Mouse (Mus musculus) small intestine, adult 2 months (tissue): ENCODE results near the gene Hsd17b7. TPM values are rescaled to one million over a fixed set of nuclear protein-coding genes. Genes with fewer than 3 reads are reported as not detected.

Experiments
- H3K27ac ChIP-seq: fragments of 200-500 bp; 2 replicates; pipeline ENCODE4 v1.5.1; 2012; ENCODE audit warnings: low read depth, low read length, control low read depth, inconsistent platforms; ENCODE audit not compliant: insufficient read depth
- H3K27me3 ChIP-seq: fragments of 200-500 bp; 2 replicates; pipeline ENCODE4 v1.6.1; 2012; ENCODE audit warnings: mild to moderate bottlenecking, moderate library complexity, low read length, inconsistent platforms; ENCODE audit not compliant: control insufficient read depth, insufficient read depth
- H3K36me3 ChIP-seq: fragments of 200-500 bp; 2 replicates; pipeline ENCODE4 v1.6.1; 2012; ENCODE audit warnings: mild to moderate bottlenecking, low read length, control low read depth, inconsistent platforms; ENCODE audit not compliant: control insufficient read depth, insufficient read depth
- H3K4me1 ChIP-seq: fragments of 200-500 bp; 2 replicates; pipeline ENCODE4 v1.6.1; 2012; ENCODE audit warnings: low read length, inconsistent platforms, mixed read lengths; ENCODE audit not compliant: control insufficient read depth, insufficient read depth, insufficient read length
- H3K4me3 ChIP-seq: fragments of 200-500 bp; 2 replicates; pipeline ENCODE4 v1.5.1; 2012; ENCODE audit warnings: low read depth, mild to moderate bottlenecking, control low read depth, inconsistent platforms, low read length, moderate library complexity
- CTCF ChIP-seq: fragments of 200-500 bp; IDR thresholded peaks from 2 replicates; pipeline ENCODE4 v1.5.1; 2012; ENCODE audit warnings: low read depth, mild to moderate bottlenecking, control low read depth, inconsistent platforms, low read length, moderate library complexity, mixed read lengths; ENCODE audit not compliant: insufficient replicate concordance, insufficient read length; ENCODE audit errors: extremely low read depth
- POLR2A ChIP-seq: fragments of 200-500 bp; IDR thresholded peaks from 2 replicates; pipeline ENCODE4 v1.6.1; 2012; ENCODE audit warnings: low read depth, mild to moderate bottlenecking, control low read depth, inconsistent platforms, low read length, moderate library complexity
- WGBS: fragments of 180-500 bp; shearing (Covaris S2); methylation state at CpG from one replicate; pipeline ENCODE4 v1.1.7; 2018; 5-methylcytosine and 5-hydroxymethylcytosine counted together
- polyA plus RNA-seq: library from polyadenylated mRNA; depleted of rRNA; stranded (reverse); fragments of >200 nt; gene quantifications from 2 replicates; pipeline ENCODE4 v1.2.3, GENCODE M21; 2012

Hsd17b7 gene
- polyA plus RNA-seq, 1 experiment: 3.6 TPM

- no peaks in the 10 kb centered on the region for H3K4me1 ChIP-seq
- 3% methylated on average over 2 of the region's 2 CpGs for WGBS
- H3K27me3 ChIP-seq: no peaks in the 10 kb centered on the region
- no peak overlapping the region for H3K4me3 ChIP-seq
- no peaks in the 10 kb centered on the region for H3K36me3 ChIP-seq
- no peak overlapping the region for H3K27ac ChIP-seq
- TF ChIP-seq POLR2A (no peak), CTCF (no peak)
Measured at GRCm38 (mm10) chr1:169939345-169939744, 29.7 kb downstream of the Hsd17b7 start.

DNA sequence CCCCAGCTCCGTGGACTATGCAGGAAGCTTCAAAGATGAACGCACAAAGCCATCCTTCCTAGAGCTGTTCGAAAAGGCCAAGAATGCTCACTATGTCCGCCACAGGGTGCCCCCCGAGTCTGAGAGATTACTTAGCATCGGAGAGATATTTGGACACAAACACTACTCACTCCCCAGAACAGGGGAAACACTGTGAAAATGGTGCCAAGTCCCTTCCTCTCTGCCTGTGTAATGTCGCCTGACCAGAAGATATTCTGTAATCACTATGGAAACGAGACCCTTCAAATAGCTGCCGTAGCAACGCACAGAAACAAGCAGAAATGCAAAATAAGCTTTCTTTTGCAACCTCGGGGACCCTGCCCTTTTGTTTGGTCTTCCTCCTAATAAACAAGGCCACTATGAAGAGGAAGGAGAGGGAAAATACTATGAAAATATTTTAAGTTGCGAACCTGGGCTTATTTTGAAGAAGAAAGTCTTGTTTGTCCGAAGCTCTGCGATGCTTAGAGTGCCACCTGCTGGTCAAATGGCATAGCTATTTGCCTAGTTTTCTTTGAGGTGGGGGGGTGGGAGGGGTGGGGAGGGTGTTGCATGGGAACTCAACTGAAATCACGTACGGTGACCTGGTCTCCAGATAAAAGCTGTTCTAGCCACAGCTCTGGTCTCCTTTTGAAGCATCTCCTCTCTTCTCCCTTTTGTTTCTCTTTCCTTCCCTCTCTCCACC lies 34.9 kb downstream of the Hsd17b7 start:
- H3K27ac ChIP-seq: no peak overlapping the region
- no peaks in the 10 kb centered on the region for H3K4me1 ChIP-seq
- WGBS: 40% methylated on average over 16 of the region's 16 CpGs
- H3K4me3 ChIP-seq: no peak overlapping the region
- no peaks in the 10 kb centered on the region for H3K27me3 ChIP-seq
- TF ChIP-seq POLR2A (no peak), CTCF (peak; percentile 66; the same call in 1 of the 2 replicates)
- H3K36me3 ChIP-seq: no peaks in the 10 kb centered on the region

GRCm38 (mm10) chr1:169932122-169932746 lies 36.8 kb downstream of the Hsd17b7 start:
- no peak overlapping the region for H3K27ac ChIP-seq
- no peak overlapping the region for H3K4me3 ChIP-seq
- 64% methylated on average over 7 of the region's 7 CpGs for WGBS
- no peaks in the 10 kb centered on the region for H3K27me3 ChIP-seq
- H3K4me1 ChIP-seq: peaks cover under 1% of the 10 kb centered on the region; the same call in 1 of the 2 replicates
- TF ChIP-seq CTCF (no peak), POLR2A (no peak)
- H3K36me3 ChIP-seq: no peaks in the 10 kb centered on the region

DNA sequence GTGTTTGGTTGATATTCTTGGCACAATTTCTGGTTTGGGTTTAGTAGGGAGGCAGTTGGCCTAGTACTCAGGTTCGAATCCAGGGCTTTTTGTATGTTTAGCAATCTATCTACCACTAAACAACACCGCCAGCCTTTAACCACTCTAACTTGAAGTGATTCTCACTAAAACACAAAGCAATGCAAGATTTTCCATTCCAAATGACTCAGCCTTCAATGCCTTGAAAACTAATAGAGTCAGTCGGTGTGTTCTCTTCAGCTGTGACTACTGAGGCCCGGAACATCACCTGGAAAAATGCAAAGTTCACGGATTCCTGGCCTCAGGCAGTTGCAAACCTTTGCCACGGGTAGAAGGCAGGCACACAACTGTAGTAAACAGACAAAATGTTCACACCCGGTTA lies 37.3 kb downstream of the Hsd17b7 start:
- WGBS: 64% methylated on average over 7 of the region's 7 CpGs
- H3K27me3 ChIP-seq: no peaks in the 10 kb centered on the region
- TF ChIP-seq CTCF (no peak), POLR2A (no peak)
- peaks cover 6% of the 10 kb centered on the region; the same call in 1 of the 2 replicates for H3K4me1 ChIP-seq
- H3K27ac ChIP-seq: no peak overlapping the region
- no peak overlapping the region for H3K4me3 ChIP-seq
- H3K36me3 ChIP-seq: no peaks in the 10 kb centered on the region

DNA sequence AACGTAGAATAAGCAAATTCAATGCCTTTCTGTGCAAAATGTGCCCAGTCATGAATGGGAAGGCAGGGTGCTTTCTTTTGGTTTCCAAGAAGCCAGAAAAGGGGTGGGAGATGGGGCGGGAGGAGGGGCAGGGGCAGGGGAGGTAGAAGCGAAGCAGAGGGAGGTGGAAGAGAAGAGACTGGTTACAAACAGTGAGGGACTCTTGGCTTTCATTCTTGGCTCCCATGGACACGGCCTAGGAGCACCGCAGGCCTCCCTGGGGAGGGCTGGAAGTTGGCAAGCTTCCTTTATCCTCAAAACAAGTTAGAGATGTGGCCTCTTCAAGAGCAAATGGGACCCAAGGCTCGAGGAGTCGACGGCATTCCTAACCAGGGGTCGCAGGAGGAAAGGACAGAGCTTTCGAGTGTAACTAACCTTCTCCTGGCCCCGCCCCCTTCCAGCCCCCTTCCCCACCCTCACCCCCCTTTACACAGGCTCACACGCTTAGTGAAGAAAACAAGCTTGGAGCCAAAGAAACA lies 40.5 kb downstream of the Hsd17b7 start, which contains the start of gene Ccdc190:
Gene Ccdc190, plus strand, starts transcription at position 195 of the 518 bp plus-strand sequence.
- no peaks in the 10 kb centered on the region for H3K36me3 ChIP-seq
- H3K27me3 ChIP-seq: no peaks in the 10 kb centered on the region
- H3K27ac ChIP-seq: no peak within 1 kb of the TSS
- TF ChIP-seq CTCF (no peak), POLR2A (no peak)
- no peak within 1 kb of the TSS for H3K4me3 ChIP-seq
- H3K4me1 ChIP-seq: peaks cover 8% of the 10 kb centered on the region; the same call in 1 of the 2 replicates
- WGBS: 51% methylated on average over 12 of the region's 12 CpGs

- WGBS: 55% methylated on average over 8 of the region's 8 CpGs
- Histone ChIP-seq H3K27ac (no peak overlapping the region), H3K4me1 (peaks cover 8% of the 10 kb centered on the region; the same call in 1 of the 2 replicates), H3K4me3 (no peak overlapping the region), H3K27me3 (no peaks in the 10 kb centered on the region), H3K36me3 (no peaks in the 10 kb centered on the region)
- no peak for TF ChIP-seq CTCF
- TF ChIP-seq POLR2A: no peak
Measured at GRCm38 (mm10) chr1:169927753-169928369, 41.2 kb downstream of the Hsd17b7 start.
